Mouse (Mus musculus): ENCODE results near the gene Lasp1.

- TF ChIP-seq CTCF (IDR thresholded peaks at IDR 0.05) (no peak), POLR2A (IDR thresholded peaks at IDR 0.05; ENCODE audit: insufficient read depth, low read depth, low read length) (no peak), EP300 (IDR thresholded peaks at IDR 0.05; ENCODE audit: insufficient read depth, low read depth, low read length) (no peak)
Measured at GRCm38 (mm10) chr11:97809235-97810121, 10.7 kb downstream of the Lasp1 start.
